Mouse (Mus musculus): ENCODE measurements around the gene Gdpd1.

DNA sequence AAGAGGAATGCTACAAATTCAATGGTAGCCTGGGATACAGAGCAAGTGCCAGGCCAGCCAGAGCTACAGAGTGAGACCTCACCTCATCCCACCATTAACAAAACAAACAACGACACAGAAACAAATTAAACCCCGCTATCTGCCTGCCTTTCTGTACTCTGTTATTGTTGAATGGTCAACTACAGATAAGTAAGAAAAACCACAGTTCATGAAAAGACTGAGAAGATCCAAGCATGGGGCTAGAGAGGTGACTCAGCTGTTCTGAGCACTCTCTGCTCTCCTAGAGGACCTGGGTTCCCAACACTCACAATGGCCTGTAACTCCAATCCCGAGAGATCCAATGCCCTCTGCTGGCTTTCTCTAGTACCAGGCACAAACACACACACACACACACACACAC lies 45.6 kb downstream of the Gdpd1 start:
- TF ChIP-seq POLR2A (IDR thresholded peaks at IDR 0.05; ENCODE audit: low read depth, low read length) (no peak), CTCF (IDR thresholded peaks at IDR 0.05; ENCODE audit: extremely low read depth, insufficient read depth, insufficient read length, insufficient replicate concordance) (no peak)

Measured in spleen, adult 2 months (tissue).